Mouse (Mus musculus): ENCODE results near the gene Gpx4. TPM values are rescaled to one million over a fixed set of nuclear protein-coding genes. Genes with fewer than 3 reads are reported as not detected.

The Gpx4 gene
- polyA plus RNA-seq, 1 experiment from 2014 or later, result 508 TPM

GRCm38 (mm10) chr10:80078366-80078765 is 31.4 kb downstream of the Gpx4 start:
- Histone ChIP-seq H3K4me3 (replicated peaks; ENCODE audit: low read depth, low read length) (no peak overlapping the region), H3K9me3 (ENCODE audit: control insufficient read depth, low read length) (no peaks in the 10 kb centered on the region), H3K4me1 (ENCODE audit: control insufficient read depth, insufficient read depth, low read length) (no peaks in the 10 kb centered on the region), H3K27ac (replicated peaks; ENCODE audit: low read depth, low read length) (no peak overlapping the region), H3K9ac (replicated peaks; ENCODE audit: low read length) (no peak overlapping the region), H3K4me2 (ENCODE audit: low read length) (no peak overlapping the region), H3K27me3 (ENCODE audit: control insufficient read depth, insufficient read depth, low read length) (no peaks in the 10 kb centered on the region), H3K36me3 (ENCODE audit: control insufficient read depth, insufficient read depth, low read length) (peaks cover 44% of the 10 kb centered on the region)
- DNase-seq (no peak), ATAC-seq (ENCODE audit: low FRiP score, low TSS enrichment) (no peak)
- 89% methylated on average over 1 of the region's 1 CpGs for WGBS

- Histone ChIP-seq H3K4me2 (ENCODE audit: low read length) (no peak overlapping the region), H3K9ac (replicated peaks; ENCODE audit: low read length) (no peak overlapping the region), H3K27ac (replicated peaks; ENCODE audit: low read depth, low read length) (no peak overlapping the region), H3K4me3 (replicated peaks; ENCODE audit: low read depth, low read length) (no peak overlapping the region), H3K4me1 (ENCODE audit: control insufficient read depth, insufficient read depth, low read length) (no peaks in the 10 kb centered on the region), H3K9me3 (ENCODE audit: control insufficient read depth, low read length) (no peaks in the 10 kb centered on the region), H3K27me3 (ENCODE audit: control insufficient read depth, insufficient read depth, low read length) (no peaks in the 10 kb centered on the region), H3K36me3 (ENCODE audit: control insufficient read depth, insufficient read depth, low read length) (peaks cover 65% of the 10 kb centered on the region)
- ATAC-seq (ENCODE audit: low FRiP score, low TSS enrichment) (no peak), DNase-seq (no peak)
- WGBS, result 88% methylated on average over 16 of the region's 16 CpGs
Measured at GRCm38 (mm10) chr10:80080396-80081070, 33.6 kb downstream of the Gpx4 start.

- no peak overlapping the region for H3K4me3 ChIP-seq (replicated peaks; ENCODE audit: low read depth, low read length)
- WGBS, result 80% methylated on average over 3 of the region's 3 CpGs
- no peak overlapping the region for H3K4me2 ChIP-seq (ENCODE audit: low read length)
- H3K4me1 ChIP-seq (ENCODE audit: control insufficient read depth, insufficient read depth, low read length), result no peaks in the 10 kb centered on the region
- H3K27me3 ChIP-seq (ENCODE audit: control insufficient read depth, insufficient read depth, low read length), result no peaks in the 10 kb centered on the region
- no peak overlapping the region for H3K9ac ChIP-seq (replicated peaks; ENCODE audit: low read length)
- H3K9me3 ChIP-seq (ENCODE audit: control insufficient read depth, low read length), result no peaks in the 10 kb centered on the region
- no peak for DNase-seq
- no peak for ATAC-seq (ENCODE audit: low FRiP score, low TSS enrichment)
- peaks cover 65% of the 10 kb centered on the region for H3K36me3 ChIP-seq (ENCODE audit: control insufficient read depth, insufficient read depth, low read length)
- no peak overlapping the region for H3K27ac ChIP-seq (replicated peaks; ENCODE audit: low read depth, low read length)
Measured at GRCm38 (mm10) chr10:80081075-80081474, 34.1 kb downstream of the Gpx4 start.

- Histone ChIP-seq H3K27me3 (ENCODE audit: control insufficient read depth, insufficient read depth, low read length) (no peaks in the 10 kb centered on the region), H3K4me1 (ENCODE audit: control insufficient read depth, insufficient read depth, low read length) (no peaks in the 10 kb centered on the region), H3K9me3 (ENCODE audit: control insufficient read depth, low read length) (no peaks in the 10 kb centered on the region), H3K4me2 (ENCODE audit: low read length) (no peak overlapping the region), H3K36me3 (ENCODE audit: control insufficient read depth, insufficient read depth, low read length) (peaks cover 54% of the 10 kb centered on the region), H3K4me3 (replicated peaks; ENCODE audit: low read depth, low read length) (no peak overlapping the region), H3K9ac (replicated peaks; ENCODE audit: low read length) (no peak overlapping the region), H3K27ac (replicated peaks; ENCODE audit: low read depth, low read length) (no peak overlapping the region)
- DNase-seq (no peak), ATAC-seq (ENCODE audit: low FRiP score, low TSS enrichment) (no peak)
- WGBS, result 90% methylated on average over 9 of the region's 9 CpGs
Measured at GRCm38 (mm10) chr10:80084817-80085487, 38.0 kb downstream of the Gpx4 start.

GRCm38 (mm10) chr10:80086847-80087246 is 39.9 kb downstream of the Gpx4 start:
- DNase-seq (no peak), ATAC-seq (ENCODE audit: low FRiP score, low TSS enrichment) (no peak)
- 83% methylated on average over 3 of the region's 3 CpGs for WGBS
- H3K4me3 ChIP-seq (replicated peaks; ENCODE audit: low read depth, low read length), result no peak overlapping the region
- H3K9me3 ChIP-seq (ENCODE audit: control insufficient read depth, low read length), result no peaks in the 10 kb centered on the region
- no peaks in the 10 kb centered on the region for H3K4me1 ChIP-seq (ENCODE audit: control insufficient read depth, insufficient read depth, low read length)
- no peaks in the 10 kb centered on the region for H3K27me3 ChIP-seq (ENCODE audit: control insufficient read depth, insufficient read depth, low read length)
- H3K9ac ChIP-seq (replicated peaks; ENCODE audit: low read length), result no peak overlapping the region
- no peak overlapping the region for H3K4me2 ChIP-seq (ENCODE audit: low read length)
- H3K36me3 ChIP-seq (ENCODE audit: control insufficient read depth, insufficient read depth, low read length), result peaks cover 36% of the 10 kb centered on the region
- no peak overlapping the region for H3K27ac ChIP-seq (replicated peaks; ENCODE audit: low read depth, low read length)

GRCm38 (mm10) chr10:80087483-80087882 is 40.5 kb downstream of the Gpx4 start:
- no peaks in the 10 kb centered on the region for H3K9me3 ChIP-seq (ENCODE audit: control insufficient read depth, low read length)
- H3K4me2 ChIP-seq (ENCODE audit: low read length), result no peak overlapping the region
- ATAC-seq (ENCODE audit: low FRiP score, low TSS enrichment) (no peak), DNase-seq (no peak)
- H3K4me3 ChIP-seq (replicated peaks; ENCODE audit: low read depth, low read length), result no peak overlapping the region
- H3K9ac ChIP-seq (replicated peaks; ENCODE audit: low read length), result no peak overlapping the region
- WGBS, result 94% methylated on average over 8 of the region's 8 CpGs
- no peaks in the 10 kb centered on the region for H3K4me1 ChIP-seq (ENCODE audit: control insufficient read depth, insufficient read depth, low read length)
- H3K36me3 ChIP-seq (ENCODE audit: control insufficient read depth, insufficient read depth, low read length), result peaks cover 30% of the 10 kb centered on the region
- H3K27ac ChIP-seq (replicated peaks; ENCODE audit: low read depth, low read length), result no peak overlapping the region
- no peaks in the 10 kb centered on the region for H3K27me3 ChIP-seq (ENCODE audit: control insufficient read depth, insufficient read depth, low read length)

GRCm38 (mm10) chr10:80089146-80089545 is 42.2 kb downstream of the Gpx4 start:
- DNase-seq, result no peak
- no peak for ATAC-seq (ENCODE audit: low FRiP score, low TSS enrichment)
- H3K27ac ChIP-seq (replicated peaks; ENCODE audit: low read depth, low read length), result no peak overlapping the region
- H3K4me3 ChIP-seq (replicated peaks; ENCODE audit: low read depth, low read length), result no peak overlapping the region
- H3K4me2 ChIP-seq (ENCODE audit: low read length), result no peak overlapping the region
- no peaks in the 10 kb centered on the region for H3K27me3 ChIP-seq (ENCODE audit: control insufficient read depth, insufficient read depth, low read length)
- H3K9me3 ChIP-seq (ENCODE audit: control insufficient read depth, low read length), result no peaks in the 10 kb centered on the region
- H3K9ac ChIP-seq (replicated peaks; ENCODE audit: low read length), result no peak overlapping the region
- no peaks in the 10 kb centered on the region for H3K4me1 ChIP-seq (ENCODE audit: control insufficient read depth, insufficient read depth, low read length)
- peaks cover 14% of the 10 kb centered on the region for H3K36me3 ChIP-seq (ENCODE audit: control insufficient read depth, insufficient read depth, low read length)
- WGBS, result 56% methylated on average over 4 of the region's 4 CpGs

- Histone ChIP-seq H3K9ac (replicated peaks; ENCODE audit: low read length) (no peak overlapping the region), H3K27ac (replicated peaks; ENCODE audit: low read depth, low read length) (no peak overlapping the region), H3K4me2 (ENCODE audit: low read length) (no peak overlapping the region), H3K36me3 (ENCODE audit: control insufficient read depth, insufficient read depth, low read length) (no peaks in the 10 kb centered on the region), H3K4me1 (ENCODE audit: control insufficient read depth, insufficient read depth, low read length) (no peaks in the 10 kb centered on the region), H3K4me3 (replicated peaks; ENCODE audit: low read depth, low read length) (no peak overlapping the region), H3K27me3 (ENCODE audit: control insufficient read depth, insufficient read depth, low read length) (no peaks in the 10 kb centered on the region), H3K9me3 (ENCODE audit: control insufficient read depth, low read length) (no peaks in the 10 kb centered on the region)
- ATAC-seq (ENCODE audit: low FRiP score, low TSS enrichment), result no peak
- no peak for DNase-seq
- WGBS, result 90% methylated on average over 6 of the region's 6 CpGs
Measured at GRCm38 (mm10) chr10:80091527-80091926, 44.6 kb downstream of the Gpx4 start.

- 82% methylated on average over 5 of the region's 5 CpGs for WGBS
- no peak for ATAC-seq (ENCODE audit: low FRiP score, low TSS enrichment)
Measured at GRCm38 (mm10) chr10:80092690-80093089, 45.7 kb downstream of the Gpx4 start.

More at GRCm38 (mm10) chr10:80092690-80093089, 45.7 kb downstream of the Gpx4 start:
- H3K27ac ChIP-seq (replicated peaks; ENCODE audit: low read depth, low read length), result no peak overlapping the region
- H3K4me2 ChIP-seq (ENCODE audit: low read length), result no peak overlapping the region
- H3K4me3 ChIP-seq (replicated peaks; ENCODE audit: low read depth, low read length), result no peak overlapping the region
- no peaks in the 10 kb centered on the region for H3K36me3 ChIP-seq (ENCODE audit: control insufficient read depth, insufficient read depth, low read length)
- no peaks in the 10 kb centered on the region for H3K27me3 ChIP-seq (ENCODE audit: control insufficient read depth, insufficient read depth, low read length)
- H3K4me1 ChIP-seq (ENCODE audit: control insufficient read depth, insufficient read depth, low read length), result no peaks in the 10 kb centered on the region
- H3K9me3 ChIP-seq (ENCODE audit: control insufficient read depth, low read length), result no peaks in the 10 kb centered on the region
- DNase-seq, result no peak
- H3K9ac ChIP-seq (replicated peaks; ENCODE audit: low read length), result no peak overlapping the region

Measured in midbrain, embryonic 14.5 days (tissue).